Mouse (Mus musculus): Measurements from ENCODE around the gene Neurl3.

DNA sequence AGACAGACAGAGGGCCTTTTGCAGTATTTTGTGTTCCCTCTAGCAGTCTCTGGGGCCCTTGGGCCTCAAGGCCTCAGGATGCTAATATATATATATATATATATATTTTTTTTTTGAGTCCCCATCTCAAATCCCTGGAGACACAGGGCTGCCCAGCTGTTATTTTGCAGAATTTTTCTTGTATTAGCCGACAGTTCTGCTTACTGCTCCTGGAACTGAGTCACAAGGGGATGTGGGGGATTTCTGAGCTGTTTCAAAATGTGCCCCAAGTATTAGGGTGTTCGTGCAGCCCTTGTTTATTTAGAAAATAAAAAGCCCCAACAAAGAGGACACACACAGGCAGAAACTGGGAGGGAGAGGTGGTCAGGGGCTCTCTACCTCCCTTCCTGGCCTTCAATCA, 25.2 kb upstream of the Neurl3 start:
- TF ChIP-seq POLR2A (IDR thresholded peaks at IDR 0.05; ENCODE audit: low read depth, low read length): no peak
- TF ChIP-seq CTCF (IDR thresholded peaks at IDR 0.05; ENCODE audit: extremely low read depth, insufficient read depth, insufficient read length, insufficient replicate concordance): no peak
